Mouse (Mus musculus): ENCODE measurements around the gene Isy1.

GRCm38 (mm10) chr6:87810713-87811669 lies 27.6 kb downstream of the Isy1 start:
- TF ChIP-seq EP300 (IDR thresholded peaks at IDR 0.05; ENCODE audit: low read depth) (no peak), CTCF (IDR thresholded peaks at IDR 0.05; ENCODE audit: low read depth) (no peak)

All from heart, postnatal 0 days (tissue).